Mouse (Mus musculus) heart, postnatal 36 days (tissue): ENCODE measurements around the gene Galnt6. TPM values are rescaled to one million over a fixed set of nuclear protein-coding genes. Genes with fewer than 3 reads are reported as not detected.

Source experiments
- DNase-seq, 2 experiments: peaks; one replicate each; pipeline ENCODE4 v3.0.0; 2021 to 2022
- intact Hi-C: fragments of 180-260 bp; cut with DNase I; formaldehyde crosslinking; loops from one replicate; pipeline ENCODE4 v1.15.1; 2025
- total RNA-seq, 2 experiments: library from RNA; stranded (reverse); gene quantifications; 2 replicates each; pipeline ENCODE4 v1.2.3; 2021

The Galnt6 gene
- total RNA-seq, 2 experiments from 2014 or later = 0.72 to 0.98 TPM

- intact Hi-C loops = no loop called here
- no peak for DNase-seq
Observed at GRCm38 (mm10) chr15:100726721-100727120, 2.5 kb downstream of the Galnt6 start.

GRCm38 (mm10) chr15:100723505-100723904, 5.7 kb downstream of the Galnt6 start:
- no peak for DNase-seq
- intact Hi-C loops = no loop called here

GRCm38 (mm10) chr15:100722564-100722963, 6.6 kb downstream of the Galnt6 start:
- intact Hi-C loops = no loop called here
- no peak for DNase-seq

- intact Hi-C loops = no loop called here
- DNase-seq = no peak
Observed at GRCm38 (mm10) chr15:100722026-100722425, 7.2 kb downstream of the Galnt6 start.

- intact Hi-C loops = no loop called here
Observed at GRCm38 (mm10) chr15:100721445-100721844, 7.7 kb downstream of the Galnt6 start.

GRCm38 (mm10) chr15:100720066-100720465, 9.1 kb downstream of the Galnt6 start:
- intact Hi-C loops = no loop called here
- DNase-seq = no peak

More at GRCm38 (mm10) chr15:100721445-100721844, 7.7 kb downstream of the Galnt6 start:
- no peak for DNase-seq

GRCm38 (mm10) chr15:100719217-100719616, 10.0 kb downstream of the Galnt6 start:
- intact Hi-C loops = no loop called here
- no peak for DNase-seq

- DNase-seq = no peak
- intact Hi-C loops = no loop called here
Observed at GRCm38 (mm10) chr15:100718572-100718971, 10.6 kb downstream of the Galnt6 start.

GRCm38 (mm10) chr15:100717933-100718332, 11.2 kb downstream of the Galnt6 start:
- no peak for DNase-seq
- intact Hi-C loops = no loop called here

- intact Hi-C loops = no loop called here
- DNase-seq = no peak
Observed at GRCm38 (mm10) chr15:100715399-100715993, 13.7 kb downstream of the Galnt6 start.

GRCm38 (mm10) chr15:100714470-100714869, 14.7 kb downstream of the Galnt6 start:
- no peak for DNase-seq
- intact Hi-C loops = no loop called here

- intact Hi-C loops = no loop called here
- DNase-seq = no peak
Observed at GRCm38 (mm10) chr15:100710838-100711237, 18.3 kb downstream of the Galnt6 start.

- DNase-seq = no peak
Observed at GRCm38 (mm10) chr15:100708433-100709078, 20.6 kb downstream of the Galnt6 start.

GRCm38 (mm10) chr15:100706226-100706625, 22.9 kb downstream of the Galnt6 start:
- intact Hi-C loops = no loop called here
- DNase-seq = no peak

More at GRCm38 (mm10) chr15:100708433-100709078, 20.6 kb downstream of the Galnt6 start:
- intact Hi-C loops = no loop called here

- intact Hi-C loops = no loop called here
- no peak for DNase-seq
Observed at GRCm38 (mm10) chr15:100705376-100705775, 23.8 kb downstream of the Galnt6 start.

GRCm38 (mm10) chr15:100703913-100704312, 25.3 kb downstream of the Galnt6 start:
- no peak for DNase-seq
- intact Hi-C loops = no loop called here

GRCm38 (mm10) chr15:100701856-100702255, 27.3 kb downstream of the Galnt6 start:
- no peak for DNase-seq
- intact Hi-C loops = no loop called here

- intact Hi-C loops = no loop called here
- no peak for DNase-seq
Observed at GRCm38 (mm10) chr15:100701108-100701507, 28.1 kb downstream of the Galnt6 start.

- DNase-seq = no peak
- intact Hi-C loops = no loop called here
Observed at GRCm38 (mm10) chr15:100700424-100700823, 28.8 kb downstream of the Galnt6 start.

GRCm38 (mm10) chr15:100699386-100699785, 29.8 kb downstream of the Galnt6 start:
- DNase-seq = no peak
- intact Hi-C loops = no loop called here

- intact Hi-C loops = no loop called here
- DNase-seq = no peak
Observed at GRCm38 (mm10) chr15:100698078-100698477, 31.1 kb downstream of the Galnt6 start.

GRCm38 (mm10) chr15:100694406-100694805, 34.8 kb downstream of the Galnt6 start:
- DNase-seq = no peak

More at GRCm38 (mm10) chr15:100694406-100694805, 34.8 kb downstream of the Galnt6 start:
- intact Hi-C loops = no loop called here
